Mouse (Mus musculus) brain, embryonic 14.5 days (tissue): ENCODE measurements around the gene Pgm5.

Experiments
- CTCF ChIP-seq: fragments of 200-500 bp; IDR thresholded peaks from 2 replicates; pipeline ENCODE4 v1.5.1; 2012; ENCODE audit warnings: inconsistent platforms, mild to moderate bottlenecking, moderate library complexity, borderline replicate concordance; ENCODE audit not compliant: insufficient read depth, insufficient read length; ENCODE audit errors: extremely low read depth
- POLR2A ChIP-seq: fragments of 200-500 bp; IDR thresholded peaks from 2 replicates; pipeline ENCODE4 v1.6.1; 2012; ENCODE audit warnings: mild to moderate bottlenecking, inconsistent platforms, borderline replicate concordance; ENCODE audit not compliant: poor library complexity, insufficient read depth, insufficient read length, severe bottlenecking; ENCODE audit errors: extremely low read depth

- no peak for TF ChIP-seq CTCF
- no peak for TF ChIP-seq POLR2A
These were observed 46.9 kb upstream of the Pgm5 start for GRCm38 (mm10) chr19:24908385-24909155.
